Mouse (Mus musculus) adrenal gland, postnatal 4 days (tissue): ENCODE results near the gene Ifitm10. TPM values are rescaled to one million over a fixed set of nuclear protein-coding genes. Genes with fewer than 3 reads are reported as not detected.
A peak's percentile ranks its signal among the peaks of the same experiment; 100 is the strongest.
"Not testable (repeated sequence)": the region's sequence is repeated elsewhere in the genome, so short reads cannot be mapped to it uniquely, and the experiment has no call there.

ENCODE experiments used
- DNase-seq, 2 experiments: peaks; one replicate each; pipeline ENCODE4 v3.0.0; 2021 to 2022; ENCODE audit warnings: low spot score in 2 of 2, mixed read lengths in 2 of 2
- total RNA-seq, 2 experiments: library from RNA; stranded (reverse); gene quantifications; 2 replicates each; pipeline ENCODE4 v1.2.3; 2021

Gene Ifitm10
- total RNA-seq, 2 experiments from 2014 or later, result 5.1 to 6.2 TPM

- DNase-seq, result no peak
These were observed 50.0 kb downstream of the Ifitm10 start for GRCm38 (mm10) chr7:142323396-142324117.

- no peak for DNase-seq
These were observed 50.9 kb downstream of the Ifitm10 start for GRCm38 (mm10) chr7:142322641-142323040.

DNA sequence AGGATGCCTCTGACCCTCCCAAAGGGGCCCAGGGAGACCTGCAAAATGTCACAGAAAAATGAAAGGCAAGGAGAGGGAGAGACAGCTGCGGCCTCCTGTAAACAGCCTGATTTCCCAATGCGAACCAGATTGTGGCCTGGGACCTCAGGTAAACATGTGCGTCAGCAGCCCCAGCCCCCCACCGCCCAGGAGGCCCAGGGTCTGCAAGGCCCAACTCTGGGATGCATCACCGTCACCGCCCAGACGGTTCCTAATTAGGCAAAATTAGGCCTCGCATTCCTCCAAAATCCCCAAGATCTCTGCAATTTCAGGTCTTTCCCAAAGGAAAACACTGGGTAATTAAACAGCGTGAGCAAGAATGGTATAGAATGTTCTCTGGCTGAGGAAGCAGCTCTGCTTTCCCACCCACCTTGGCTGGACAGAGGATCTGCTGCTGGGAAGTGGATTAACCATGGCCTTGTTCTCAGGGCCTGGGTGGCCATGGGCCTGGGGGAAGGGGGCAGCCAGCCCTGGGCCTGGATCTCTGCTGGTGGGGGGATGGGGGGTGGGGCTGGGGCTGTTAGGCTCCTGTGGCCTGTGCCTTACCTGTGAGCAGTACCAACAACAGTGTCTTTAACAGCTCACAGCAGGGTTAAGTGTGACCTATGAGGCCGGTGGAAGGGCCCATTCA, 51.8 kb downstream of the Ifitm10 start:
- not testable (repeated sequence) for DNase-seq

DNA sequence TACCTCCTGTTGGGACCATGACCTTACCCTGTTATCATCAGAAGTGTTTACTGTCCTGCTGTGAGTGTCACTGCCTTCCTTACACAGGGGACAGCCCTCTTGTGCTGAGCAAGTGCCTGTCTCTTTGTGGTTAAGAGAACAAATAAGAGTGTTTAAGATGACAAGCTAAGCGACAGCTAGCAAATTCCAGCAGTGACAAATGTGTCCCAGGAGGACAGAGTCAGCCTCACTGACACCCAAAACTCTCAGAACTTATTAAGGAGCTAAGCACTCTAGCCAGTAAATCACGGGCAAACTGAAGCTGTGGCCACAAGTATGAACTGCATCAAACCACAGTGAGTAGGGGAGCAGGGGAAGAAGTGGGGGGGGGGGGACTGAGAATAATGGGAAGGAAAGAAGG, 52.6 kb downstream of the Ifitm10 start:
- DNase-seq, result no peak

DNA sequence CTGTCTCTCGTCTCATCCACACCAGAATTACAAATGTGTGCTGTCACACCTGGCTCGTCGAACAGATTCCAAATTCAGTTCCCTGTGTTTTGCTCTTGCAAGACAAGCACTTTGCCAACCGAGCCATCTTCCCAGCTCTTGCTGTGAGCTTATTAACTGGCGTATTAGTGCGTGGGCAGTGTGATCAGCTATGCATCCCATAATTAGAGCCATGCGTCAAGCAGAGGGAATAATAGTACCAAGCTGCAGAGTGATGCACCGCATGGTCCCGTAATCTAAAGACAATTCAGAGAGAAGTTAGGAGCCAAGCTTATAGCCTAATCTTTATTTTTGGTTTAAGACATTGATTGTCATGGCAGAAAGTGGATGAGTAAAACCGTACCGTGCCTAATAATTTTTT, 54.4 kb downstream of the Ifitm10 start:
- no peak for DNase-seq

- DNase-seq, result no peak
These were observed 56.3 kb downstream of the Ifitm10 start for GRCm38 (mm10) chr7:142317216-142317615.

- DNase-seq, result no peak
These were observed 57.0 kb downstream of the Ifitm10 start for GRCm38 (mm10) chr7:142316558-142316957.

DNA sequence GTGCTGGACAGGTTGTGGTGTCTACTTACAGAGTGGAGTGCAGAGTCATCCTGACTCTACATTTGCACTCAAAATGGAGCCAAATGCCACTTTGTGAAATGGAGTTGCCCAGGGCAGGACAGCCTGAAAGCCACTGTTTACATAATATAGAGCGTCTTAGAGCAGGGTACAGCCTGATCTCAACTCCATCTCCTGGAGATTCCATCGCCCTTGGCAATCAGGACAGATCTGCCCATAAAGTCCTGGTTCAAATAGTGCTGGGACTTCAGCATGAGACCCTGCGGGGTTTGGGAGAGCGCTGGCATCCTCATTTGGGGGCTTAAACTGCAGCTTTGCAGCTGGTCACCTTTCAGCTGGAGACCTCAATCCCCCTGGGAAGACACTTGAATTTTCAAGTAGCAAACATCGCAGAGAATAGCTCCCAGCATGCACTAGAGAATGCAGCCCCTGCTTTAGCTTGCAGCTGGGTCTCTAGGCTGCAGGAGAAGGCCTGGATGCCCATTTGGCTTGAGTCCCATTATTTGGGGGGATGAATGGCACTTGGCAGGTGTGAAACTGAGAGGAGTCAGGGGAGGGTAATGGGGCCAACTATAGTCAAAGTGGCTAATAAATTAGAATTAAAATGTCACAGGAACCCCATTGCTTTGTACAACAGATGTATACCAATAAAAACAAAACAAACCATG, 58.8 kb downstream of the Ifitm10 start:
- no peak for DNase-seq

DNA sequence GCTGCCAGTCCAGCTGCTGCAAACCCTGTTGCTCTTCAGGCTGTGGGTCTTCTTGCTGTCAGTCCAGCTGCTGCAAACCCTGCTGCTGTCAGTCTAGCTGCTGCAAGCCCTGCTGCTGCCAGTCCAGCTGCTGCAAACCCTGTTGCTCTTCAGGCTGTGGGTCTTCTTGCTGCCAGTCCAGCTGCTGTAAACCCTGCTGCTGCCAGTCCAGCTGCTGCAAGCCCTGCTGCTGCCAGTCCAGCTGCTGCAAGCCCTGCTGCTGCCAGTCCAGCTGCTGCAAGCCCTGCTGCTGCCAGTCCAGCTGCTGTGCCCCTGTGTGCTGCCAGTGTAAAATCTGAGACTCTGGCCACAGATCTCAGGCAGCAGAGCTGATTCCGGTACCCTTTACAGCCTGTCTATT, 69.6 kb downstream of the Ifitm10 start:
- not testable (repeated sequence) for DNase-seq

GRCm38 (mm10) chr7:142303249-142303648, 70.3 kb downstream of the Ifitm10 start, which contains the start of gene Krtap5-4:
Krtap5-4 (plus strand) TSS chr7:142303549.
- DNase-seq, result no peak

- DNase-seq, result not testable (repeated sequence)
These were observed 76.5 kb downstream of the Ifitm10 start, which contains the start of gene Krtap5-1 for GRCm38 (mm10) chr7:142297018-142297417. Krtap5-1 (minus strand) TSS chr7:142297118.

DNA sequence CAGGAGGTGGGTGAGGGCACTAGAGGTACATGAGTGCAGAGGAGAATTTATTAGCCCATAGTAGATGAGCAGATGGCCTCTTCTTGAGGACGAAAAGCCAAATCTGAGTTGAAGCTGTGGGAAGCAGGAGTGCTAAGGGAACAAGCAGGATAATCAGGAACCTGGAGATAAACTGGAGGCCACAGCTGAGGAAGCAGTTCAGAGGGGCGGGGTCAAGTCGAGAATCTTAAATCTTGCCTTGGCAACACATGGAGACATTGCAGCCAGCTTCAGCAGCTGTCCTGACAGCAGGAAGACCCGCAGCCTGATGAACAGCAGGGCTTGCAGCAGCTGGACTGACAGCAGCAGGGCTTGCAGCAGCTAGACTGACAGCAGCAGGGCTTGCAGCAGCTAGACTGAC, 77.4 kb downstream of the Ifitm10 start:
- not testable (repeated sequence) for DNase-seq

DNA sequence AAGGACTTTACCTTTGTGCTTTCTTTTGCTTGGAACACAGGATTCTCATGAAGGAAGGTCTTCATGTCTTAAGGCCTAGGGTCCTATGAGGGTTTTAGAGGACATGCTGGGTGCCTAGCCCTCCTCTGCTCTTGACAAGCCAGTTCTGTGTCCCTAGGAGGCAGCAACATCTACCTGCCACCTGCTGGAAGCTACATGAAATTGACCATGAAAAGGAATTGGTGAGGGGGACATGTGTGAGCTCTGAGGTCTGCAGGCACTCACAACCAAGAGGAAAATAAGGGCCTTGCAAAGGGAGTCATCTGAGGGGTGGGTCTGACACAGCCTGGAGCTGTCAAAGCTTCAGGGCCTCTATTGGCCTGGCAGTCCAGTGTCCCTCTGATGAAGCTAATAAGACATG, 78.1 kb downstream of the Ifitm10 start:
- DNase-seq, result no peak

GRCm38 (mm10) chr7:142293851-142294250, 79.7 kb downstream of the Ifitm10 start:
- not testable (repeated sequence) for DNase-seq

GRCm38 (mm10) chr7:142285910-142286612, 87.5 kb downstream of the Ifitm10 start:
- not testable (repeated sequence) for DNase-seq

DNA sequence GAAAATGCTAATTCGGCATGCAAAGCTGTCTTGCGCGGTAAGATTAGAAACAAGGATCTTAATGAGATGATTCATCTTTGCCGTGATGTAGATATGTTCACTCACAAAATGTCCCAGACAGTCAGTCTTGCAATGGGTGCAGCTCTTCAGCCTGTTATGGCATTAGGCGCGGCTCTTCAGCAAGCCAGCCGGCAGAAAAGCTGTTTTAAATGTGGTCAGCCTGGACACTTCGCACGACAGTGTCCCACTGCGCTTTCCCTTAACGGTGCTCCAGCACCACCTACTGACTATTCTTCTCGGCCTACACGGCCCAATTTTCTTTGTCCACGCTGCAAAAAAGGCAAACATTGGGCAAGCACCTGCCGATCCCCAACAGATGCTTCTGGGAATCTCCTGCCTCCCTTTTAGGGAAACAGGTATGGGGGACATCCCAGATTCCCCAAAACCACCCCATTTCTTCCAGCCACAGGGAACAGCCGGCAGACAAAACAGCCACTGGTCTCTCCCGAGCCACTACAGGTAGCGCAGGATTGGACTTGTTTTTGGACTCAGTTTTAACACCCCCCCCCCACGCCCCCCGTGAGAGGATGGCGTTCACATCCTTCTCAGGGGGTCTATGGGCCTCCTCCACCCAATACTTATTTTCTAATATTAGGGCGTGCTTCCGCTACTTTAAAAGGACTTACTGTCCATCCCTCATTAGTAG, 88.3 kb downstream of the Ifitm10 start:
- DNase-seq, result peak in 1 of 2 experiments; percentile 14

DNA sequence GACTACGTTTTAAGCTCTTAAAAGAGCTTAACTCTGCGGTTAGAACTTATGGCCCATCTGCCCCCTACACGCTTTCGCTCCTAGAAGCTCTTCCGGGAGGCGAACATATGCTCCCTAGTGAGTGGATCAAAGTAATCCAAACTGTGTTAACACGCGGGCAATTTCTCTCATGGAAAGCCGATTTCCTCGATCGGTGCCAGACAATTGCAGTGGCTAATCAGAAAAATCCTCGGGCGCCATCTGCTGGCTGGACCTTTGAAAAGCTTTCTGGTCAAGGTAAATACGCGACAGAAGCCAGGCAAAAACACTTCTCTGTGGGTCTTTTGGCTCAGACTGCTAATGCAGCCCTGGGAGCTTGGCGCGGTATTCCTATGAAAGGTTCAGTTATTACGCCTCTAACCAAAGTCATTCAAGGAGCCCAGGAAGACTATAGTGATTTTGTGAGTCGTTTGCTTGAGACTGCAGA, 88.9 kb downstream of the Ifitm10 start:
- DNase-seq, result peak; percentile 86 to 87

DNA sequence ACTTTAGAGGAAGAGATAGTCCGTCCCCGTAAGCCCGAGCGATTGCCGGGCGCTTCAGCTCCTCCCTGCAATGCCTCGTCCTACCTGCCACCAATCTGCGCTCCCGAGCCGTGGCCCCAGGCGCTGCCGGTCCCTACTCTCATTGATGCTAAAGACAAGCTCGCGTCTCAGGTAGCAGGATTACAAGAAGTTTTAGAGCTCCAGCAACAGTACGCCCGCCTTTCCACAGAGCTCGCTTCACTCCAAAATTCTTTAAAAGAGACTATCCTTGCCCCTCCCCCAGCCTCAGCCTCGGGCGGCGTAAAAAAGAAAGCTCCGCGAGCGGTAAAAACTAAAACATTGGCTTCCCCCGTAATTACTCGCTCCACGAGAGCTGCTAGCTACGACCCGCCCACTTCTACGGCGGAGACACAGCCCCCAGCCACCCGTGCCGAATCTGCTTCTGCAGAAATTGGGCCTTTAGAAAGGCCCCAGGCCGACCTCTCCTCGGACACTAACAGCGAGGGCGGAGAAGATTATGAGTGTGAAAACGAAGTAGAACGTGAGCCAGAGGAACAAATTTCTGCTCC, 89.4 kb downstream of the Ifitm10 start:
- peak; percentile 12 to 26 for DNase-seq

- not testable (repeated sequence) for DNase-seq
These were observed 90.7 kb downstream of the Ifitm10 start for GRCm38 (mm10) chr7:142282847-142283246.

DNA sequence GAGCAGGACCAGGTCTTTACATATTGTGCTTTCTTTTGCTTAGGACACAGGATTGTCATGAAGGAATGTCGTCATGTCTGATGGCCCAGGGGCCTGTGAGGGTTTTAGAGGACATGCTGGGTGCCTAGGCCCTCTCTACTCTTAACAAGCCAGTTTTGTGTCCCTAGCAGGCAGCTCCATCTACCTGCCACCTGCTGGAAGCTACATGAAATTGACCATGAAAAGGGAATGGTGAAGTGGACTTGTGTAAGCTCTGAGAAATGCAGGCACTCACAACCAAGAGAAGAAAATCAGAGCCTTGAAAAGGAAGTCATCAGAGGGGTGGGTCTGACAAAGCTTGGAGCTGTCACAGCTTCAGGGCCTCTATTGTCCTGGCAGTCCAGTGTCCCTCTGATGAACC, 94.3 kb downstream of the Ifitm10 start:
- not testable (repeated sequence) for DNase-seq
